17 mouse cellular contexts compared by ENCODE assay signal in the genomic region with DNA sequence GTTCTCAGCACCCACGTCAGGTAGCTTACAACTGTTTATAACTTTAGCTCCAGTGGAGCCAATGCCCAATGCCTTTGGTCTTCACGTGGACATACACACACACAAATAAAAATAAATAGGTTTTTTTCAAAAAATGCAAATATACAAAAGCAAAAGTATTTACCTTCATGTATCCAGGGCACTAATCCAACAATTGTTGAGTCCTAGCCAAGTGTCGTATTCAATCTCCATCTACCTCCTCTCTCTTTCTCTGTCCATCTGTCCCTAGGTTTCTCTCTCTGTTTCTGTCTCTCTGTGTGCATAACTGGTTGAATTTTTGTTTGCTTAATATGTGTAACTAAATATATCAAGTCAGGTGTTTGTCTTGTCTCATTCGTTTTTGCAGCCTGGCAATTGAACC.
"Had no signal": no experiment of that assay in that cellular context is flagged by ENCODE, and none has a peak within 500 bp of the region (broad histone marks: within the 10 kb centered on the region; RNA-seq: fewer than 3 reads in every experiment).

No protein-coding gene starts in this region.

- ATAC-seq: hindbrain, postnatal 0 days; intestine, embryonic 16.5 days; liver, embryonic 12.5 days had no signal

- DNase-seq: gastrocnemius, adult 2 months; gastrocnemius, postnatal 10 days; gastrocnemius, postnatal 25 days; heart, adult 18-20 months; heart, postnatal 10 days; heart, postnatal 4 days; kidney, adult 11 months; kidney, adult 2 months; kidney, adult 9 months; kidney, postnatal 14 days; kidney, postnatal 36 days; layer of hippocampus, adult 9-11 months; layer of hippocampus, postnatal 36 days; left cerebral cortex, postnatal 4 days had no signal
